In the genomic region with DNA sequence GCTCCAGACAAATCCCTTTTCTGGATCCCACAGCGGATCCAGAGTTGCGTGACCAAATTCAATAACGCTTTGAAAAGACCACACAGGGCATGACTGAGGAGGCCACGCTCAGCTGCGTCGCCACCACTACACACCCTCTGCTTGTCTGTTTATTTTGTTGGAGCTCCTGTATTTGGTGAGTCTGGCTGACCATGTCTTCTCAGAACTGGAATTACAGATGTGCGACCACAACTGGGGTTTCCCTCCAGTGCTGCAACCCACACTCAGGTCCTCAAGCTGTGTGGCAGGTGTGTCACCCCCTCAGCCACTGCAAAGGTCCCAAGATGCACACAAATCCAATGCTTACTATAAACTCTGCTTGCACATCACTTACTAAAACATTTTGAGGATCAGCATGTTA, we compare ENCODE assay signal across 35 mouse cellular contexts.
"Had no signal": no experiment of that assay in that cellular context is flagged by ENCODE, and none has a peak within 500 bp of the region (broad histone marks: within the 10 kb centered on the region; RNA-seq: fewer than 3 reads in every experiment).

No protein-coding gene starts in this region.

- H3K9me3 ChIP-seq: heart, embryonic 12.5 days; heart, embryonic 13.5 days; heart, embryonic 15.5 days; hindbrain, embryonic 10.5 days; hindbrain, embryonic 12.5 days; hindbrain, embryonic 13.5 days; hindbrain, embryonic 15.5 days; intestine, embryonic 15.5 days; kidney, embryonic 15.5 days had no signal

- H3K27me3 ChIP-seq: heart, embryonic 12.5 days; heart, embryonic 13.5 days; heart, embryonic 15.5 days; hindbrain, embryonic 12.5 days; hindbrain, embryonic 13.5 days; hindbrain, embryonic 15.5 days; intestine, embryonic 15.5 days; kidney, embryonic 15.5 days had no signal

- H3K36me3 ChIP-seq: heart, embryonic 12.5 days; heart, embryonic 13.5 days; heart, embryonic 15.5 days; hindbrain, embryonic 10.5 days; hindbrain, embryonic 12.5 days; hindbrain, embryonic 15.5 days; intestine, embryonic 15.5 days had no signal

- H3K27ac ChIP-seq: heart, embryonic 13.5 days; heart, embryonic 15.5 days; hindbrain, embryonic 10.5 days; hindbrain, embryonic 12.5 days; hindbrain, embryonic 13.5 days; hindbrain, embryonic 14.5 days; hindbrain, embryonic 15.5 days; hindbrain, postnatal 0 days; intestine, embryonic 15.5 days; kidney, embryonic 15.5 days; kidney, postnatal 0 days; layer of hippocampus, adult 2 months; left cerebral cortex, adult 2 months had no signal

- H3K4me3 ChIP-seq: heart, embryonic 12.5 days; heart, embryonic 13.5 days; heart, embryonic 15.5 days; hindbrain, embryonic 10.5 days; hindbrain, embryonic 12.5 days; hindbrain, embryonic 13.5 days; hindbrain, embryonic 15.5 days; intestine, embryonic 15.5 days; kidney, embryonic 15.5 days; layer of hippocampus, adult 2 months; left cerebral cortex, adult 2 months had no signal

- H3K4me1 ChIP-seq: hindbrain, embryonic 10.5 days; hindbrain, embryonic 12.5 days; hindbrain, embryonic 13.5 days; hindbrain, embryonic 15.5 days had no signal

- H3K4me2 ChIP-seq: heart, embryonic 11.5 days; heart, embryonic 12.5 days; heart, embryonic 13.5 days; heart, embryonic 15.5 days; hindbrain, embryonic 12.5 days; hindbrain, embryonic 13.5 days; hindbrain, embryonic 14.5 days; hindbrain, embryonic 15.5 days; intestine, embryonic 15.5 days; kidney, embryonic 15.5 days had no signal

- H3K9ac ChIP-seq: heart, embryonic 12.5 days; heart, embryonic 13.5 days; heart, embryonic 15.5 days; hindbrain, embryonic 12.5 days; hindbrain, embryonic 13.5 days; hindbrain, embryonic 14.5 days; hindbrain, embryonic 15.5 days; intestine, embryonic 15.5 days; kidney, embryonic 15.5 days had no signal

- DNase-seq: heart, postnatal 10 days; heart, postnatal 14 days; heart, postnatal 36 days; heart, postnatal 4 days; kidney, adult 11 months; kidney, adult 18-20 months; kidney, adult 2 months; kidney, adult 8-10 months; kidney, adult 9 months; kidney, postnatal 10 days; kidney, postnatal 14 days; kidney, postnatal 25 days; kidney, postnatal 36 days; kidney, postnatal 4 days; layer of hippocampus, adult 9-11 months; layer of hippocampus, postnatal 36 days had no signal

- ATAC-seq: hindbrain, embryonic 16.5 days; hindbrain, postnatal 0 days; inflammation-experienced regulatory T-cells, adult 6 months; intestine, embryonic 15.5 days; intestine, embryonic 16.5 days; intestine, postnatal 0 days had no signal
